Mouse (Mus musculus) brown adipose tissue, adult 24 weeks (tissue): ENCODE results near the gene Supt3. TPM values are rescaled to one million over a fixed set of nuclear protein-coding genes. Genes with fewer than 3 reads are reported as not detected.

Experiments used
- H3K27ac ChIP-seq: fragments of 200-500 bp; replicated peaks from 2 replicates; pipeline ENCODE4 v1.5.1; 2012; ENCODE audit warnings: low read depth, mild to moderate bottlenecking, low read length
- H3K4me1 ChIP-seq: fragments of 200-500 bp; 2 replicates; pipeline ENCODE4 v1.6.1; 2012; ENCODE audit warnings: low read length, mixed read lengths; ENCODE audit not compliant: control insufficient read depth, insufficient read depth, insufficient read length
- H3K4me3 ChIP-seq: fragments of 200-500 bp; 2 replicates; pipeline ENCODE4 v1.5.1; 2012; ENCODE audit warnings: low read depth, mild to moderate bottlenecking, low read length, moderate library complexity; ENCODE audit not compliant: insufficient read depth
- polyA plus RNA-seq: library from polyadenylated mRNA; stranded (reverse); fragments of >200 nt; gene quantifications from 2 replicates; pipeline ENCODE4 v1.2.4, GENCODE M21; 2012; ENCODE audit not compliant: missing spikeins, insufficient read depth, insufficient read length

Supt3 gene
- polyA plus RNA-seq, 1 experiment, result 24.0 TPM

GRCm38 (mm10) chr17:45077921-45078640 is 301.1 kb downstream of the Supt3 start:
- no peak overlapping the region for H3K4me3 ChIP-seq
- H3K27ac ChIP-seq, result no peak overlapping the region
- H3K4me1 ChIP-seq, result no peaks in the 10 kb centered on the region

GRCm38 (mm10) chr17:45081521-45081920 is 304.6 kb downstream of the Supt3 start:
- no peak overlapping the region for H3K4me3 ChIP-seq
- H3K4me1 ChIP-seq, result no peaks in the 10 kb centered on the region
- no peak overlapping the region for H3K27ac ChIP-seq

GRCm38 (mm10) chr17:45081955-45082475 is 305.1 kb downstream of the Supt3 start:
- Histone ChIP-seq H3K4me1 (no peaks in the 10 kb centered on the region), H3K27ac (no peak overlapping the region), H3K4me3 (no peak overlapping the region)

- no peak overlapping the region for H3K27ac ChIP-seq
- H3K4me3 ChIP-seq, result no peak overlapping the region
- H3K4me1 ChIP-seq, result no peaks in the 10 kb centered on the region
Measured at GRCm38 (mm10) chr17:45086361-45086760, 309.4 kb downstream of the Supt3 start.

GRCm38 (mm10) chr17:45087022-45087421 is 310.1 kb downstream of the Supt3 start:
- no peaks in the 10 kb centered on the region for H3K4me1 ChIP-seq
- H3K4me3 ChIP-seq, result no peak overlapping the region
- H3K27ac ChIP-seq, result no peak overlapping the region

GRCm38 (mm10) chr17:45101064-45101463 is 324.1 kb downstream of the Supt3 start:
- Histone ChIP-seq H3K4me1 (no peaks in the 10 kb centered on the region), H3K4me3 (no peak overlapping the region)

GRCm38 (mm10) chr17:45115386-45115785 is 338.4 kb downstream of the Supt3 start:
- H3K27ac ChIP-seq, result no peak overlapping the region
- no peak overlapping the region for H3K4me3 ChIP-seq
- no peaks in the 10 kb centered on the region for H3K4me1 ChIP-seq

More at GRCm38 (mm10) chr17:45101064-45101463, 324.1 kb downstream of the Supt3 start:
- no peak overlapping the region for H3K27ac ChIP-seq

- H3K4me3 ChIP-seq, result no peak overlapping the region
- no peak overlapping the region for H3K27ac ChIP-seq
- no peaks in the 10 kb centered on the region for H3K4me1 ChIP-seq
Measured at GRCm38 (mm10) chr17:45118565-45119471, 341.9 kb downstream of the Supt3 start.

- no peak overlapping the region for H3K27ac ChIP-seq
- no peak overlapping the region for H3K4me3 ChIP-seq
- H3K4me1 ChIP-seq, result no peaks in the 10 kb centered on the region
Measured at GRCm38 (mm10) chr17:45119609-45120201, 342.8 kb downstream of the Supt3 start.

- H3K4me3 ChIP-seq, result no peak overlapping the region
- H3K4me1 ChIP-seq, result no peaks in the 10 kb centered on the region
- no peak overlapping the region for H3K27ac ChIP-seq
Measured at GRCm38 (mm10) chr17:45123856-45124255, 346.9 kb downstream of the Supt3 start.

- H3K4me3 ChIP-seq, result no peak overlapping the region
- H3K4me1 ChIP-seq, result no peaks in the 10 kb centered on the region
- H3K27ac ChIP-seq, result no peak overlapping the region
Measured at GRCm38 (mm10) chr17:45128611-45129010, 351.7 kb downstream of the Supt3 start.

- Histone ChIP-seq H3K4me3 (no peak overlapping the region), H3K27ac (no peak overlapping the region), H3K4me1 (0 out of 2 replicates have a peak, but pooled peaks cover 2% of the 10 kb centered on the region)
Measured at GRCm38 (mm10) chr17:45133501-45134400, 356.8 kb downstream of the Supt3 start.

GRCm38 (mm10) chr17:45136491-45136890 is 359.5 kb downstream of the Supt3 start:
- 0 out of 2 replicates have a peak, but pooled peaks cover 2% of the 10 kb centered on the region for H3K4me1 ChIP-seq
- no peak overlapping the region for H3K27ac ChIP-seq
- no peak overlapping the region for H3K4me3 ChIP-seq

- Histone ChIP-seq H3K27ac (no peak overlapping the region), H3K4me1 (no peaks in the 10 kb centered on the region), H3K4me3 (no peak overlapping the region)
Measured at GRCm38 (mm10) chr17:45143043-45143442, 366.1 kb downstream of the Supt3 start.
